Mouse (Mus musculus) small intestine, adult 2 months (tissue): ENCODE measurements around the gene Numb.

ENCODE experiments used
- CTCF ChIP-seq: fragments of 200-500 bp; IDR thresholded peaks from 2 replicates; pipeline ENCODE4 v1.5.1; 2012; ENCODE audit warnings: low read depth, mild to moderate bottlenecking, control low read depth, inconsistent platforms, low read length, moderate library complexity, mixed read lengths; ENCODE audit not compliant: insufficient replicate concordance, insufficient read length; ENCODE audit errors: extremely low read depth
- POLR2A ChIP-seq: fragments of 200-500 bp; IDR thresholded peaks from 2 replicates; pipeline ENCODE4 v1.6.1; 2012; ENCODE audit warnings: low read depth, mild to moderate bottlenecking, control low read depth, inconsistent platforms, low read length, moderate library complexity

DNA sequence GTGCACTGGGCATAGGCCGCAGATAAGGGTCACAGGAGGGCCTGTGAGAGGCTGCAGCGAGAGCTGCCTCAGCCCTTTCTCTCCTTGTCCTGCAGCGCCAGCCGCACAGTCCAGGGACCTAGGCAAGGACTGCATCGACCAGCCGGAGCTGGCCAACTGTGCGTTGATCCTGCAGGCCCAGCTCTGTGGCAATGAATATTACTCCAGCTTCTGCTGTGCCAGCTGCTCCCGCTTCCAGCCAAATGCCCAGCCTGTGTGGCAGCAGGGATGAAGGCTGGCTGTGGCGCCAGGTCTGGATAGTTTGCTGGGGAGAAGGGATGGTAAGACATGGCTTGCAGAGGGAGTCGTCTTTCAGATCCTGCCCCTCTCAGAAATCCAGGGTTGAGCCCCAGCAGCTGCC, 130.0 kb downstream of the Numb start:
- TF ChIP-seq POLR2A (no peak), CTCF (no peak)
